Comparison of ENCODE assay signal across 8 mouse cellular contexts in the genomic region with DNA sequence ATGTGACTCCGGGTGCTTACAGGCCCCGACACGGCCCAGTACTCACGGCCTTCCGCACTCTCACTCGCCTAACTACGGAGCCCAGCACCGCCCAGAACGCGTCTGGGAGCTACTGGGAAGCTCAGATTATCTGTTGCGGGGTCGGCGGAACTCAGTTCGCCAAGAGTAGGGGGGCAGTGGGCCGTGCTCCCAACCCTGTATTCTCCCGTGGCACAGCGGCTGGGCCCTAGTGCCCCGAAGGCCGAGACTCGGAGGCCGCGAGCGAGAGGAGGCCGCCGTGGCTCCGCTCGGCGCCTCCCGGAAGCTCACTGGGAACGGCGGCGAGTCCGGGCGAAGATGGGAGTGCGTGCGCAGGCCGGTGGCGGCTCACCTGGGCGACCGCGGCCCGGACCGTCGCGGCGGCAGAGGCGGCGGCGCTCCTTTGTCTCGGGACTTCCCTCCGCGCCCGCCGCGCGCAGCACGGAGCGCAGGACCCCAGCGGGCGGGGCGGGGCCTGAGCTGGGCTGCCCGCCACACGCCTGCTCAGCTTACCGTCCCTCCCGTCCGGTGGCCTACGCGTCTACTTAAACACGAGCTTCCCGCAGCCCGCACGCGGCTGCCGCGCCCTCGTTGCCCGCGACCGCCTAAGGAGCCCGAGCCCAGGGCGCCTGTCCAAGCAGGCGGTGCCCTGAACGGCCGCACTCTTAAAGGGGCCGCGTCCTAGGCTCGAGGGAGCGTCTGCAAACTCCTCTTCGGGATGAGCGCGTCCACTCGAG. TPM values are rescaled to one million over a fixed set of nuclear protein-coding genes. Genes with fewer than 3 reads are reported as not detected.
DNase-seq lines count a peak whose midpoint lies in the region; ATAC-seq and TF ChIP-seq lines count a peak whose summit lies in the region.

No protein-coding gene starts in this region.

- no peak for TF ChIP-seq CTCF in lung, embryonic 14.5 days (IDR thresholded peaks at IDR 0.05; ENCODE audit: low read depth)

- H3K9ac ChIP-seq in lung, embryonic 14.5 days, result peak overlapping the region; percentile 100
- H3K9ac ChIP-seq in neural tube, embryonic 15.5 days (replicated peaks), result peak overlapping the region; percentile 79

- peaks cover 28% of the 10 kb centered on the region for H3K36me3 ChIP-seq in lung, embryonic 14.5 days (ENCODE audit: insufficient read depth)
- H3K36me3 ChIP-seq in neural tube, embryonic 15.5 days, result peaks cover 13% of the 10 kb centered on the region

- H3K27ac ChIP-seq in lung, embryonic 14.5 days (ENCODE audit: low read depth), result peak overlapping the region; percentile 99
- peak overlapping the region; percentile 99 for H3K27ac ChIP-seq in neural tube, embryonic 15.5 days (replicated peaks)

- H3K27me3 ChIP-seq in lung, embryonic 14.5 days (ENCODE audit: insufficient read depth, low read length), result no peaks in the 10 kb centered on the region
- 0 out of 2 replicates have a peak, but pooled peaks cover 2% of the 10 kb centered on the region for H3K27me3 ChIP-seq in neural tube, embryonic 15.5 days (replicated peaks)

- under 1% methylated on average over 88 of the region's 92 CpGs for WGBS in lung, embryonic 14.5 days
- WGBS in neural tube, embryonic 15.5 days, result under 1% methylated on average over 86 of the region's 92 CpGs

- H3K9me3 ChIP-seq in lung, embryonic 14.5 days (ENCODE audit: low read depth, low read length), result no peaks in the 10 kb centered on the region
- H3K9me3 ChIP-seq in neural tube, embryonic 15.5 days (replicated peaks), result no peaks in the 10 kb centered on the region

- no peaks in the 10 kb centered on the region; the same call in 1 of the 2 replicates for H3K4me1 ChIP-seq in lung, embryonic 14.5 days (ENCODE audit: insufficient read depth)
- H3K4me1 ChIP-seq in neural tube, embryonic 15.5 days, result peaks cover 42% of the 10 kb centered on the region

- peak; percentile 87 for DNase-seq in ES-CJ7 (ENCODE audit: low read depth, low spot score)
- peak; percentile 87 for DNase-seq in brain, embryonic 18.5 days (ENCODE audit: low read depth, low spot score)
- DNase-seq in fibroblast of lung, adult 2 months (ENCODE audit: low read depth), result peak; percentile 72
- peak; percentile 87 for DNase-seq in heart, postnatal 4 days
- peak; percentile 93 for DNase-seq in layer of hippocampus, adult 9-10 months (ENCODE audit: low spot score)
- DNase-seq in lung, embryonic 14.5 days, result peak; percentile 95
- peak; percentile 89 for DNase-seq in thymus, postnatal 0 days (ENCODE audit: low spot score)

- H3K4me2 ChIP-seq in lung, embryonic 14.5 days, result peak overlapping the region; percentile 83
- peak overlapping the region; percentile 97 for H3K4me2 ChIP-seq in neural tube, embryonic 15.5 days

- ATAC-seq in lung, embryonic 14.5 days (ENCODE audit: insufficient read depth), result peak; percentile 91
- peak; percentile 92 for ATAC-seq in neural tube, embryonic 15.5 days (ENCODE audit: low FRiP score)

- peak overlapping the region; percentile 100 for H3K4me3 ChIP-seq in lung, embryonic 14.5 days (ENCODE audit: low read depth, low read length)
- peak overlapping the region; percentile 74 for H3K4me3 ChIP-seq in neural tube, embryonic 15.5 days (replicated peaks)

RNA-seq across cellular contexts. Expression of a gene that starts 1.3 kb away (rescaled TPM):
- total RNA-seq in heart, postnatal 4 days (2021), result 100 to 1,000 TPM; 219 to 221 TPM
- 756 and 759 TPM in 2 replicates for polyA plus RNA-seq in lung, embryonic 14.5 days (2014; fragmentation: Nextera tagmentation; extraction: Ambion mirVana)
- polyA plus RNA-seq in neural tube, embryonic 15.5 days (2015; fragmentation: Nextera tagmentation; extraction: Ambion mirVana), result 400 and 434 TPM in 2 replicates
- 772 and 787 TPM in 2 replicates for polyA plus RNA-seq in thymus, postnatal 0 days (2015; fragmentation: Nextera tagmentation; extraction: Ambion mirVana)

RNA-seq across cellular contexts. Expression of a gene that starts 17.0 kb away (rescaled TPM):
- total RNA-seq in heart, postnatal 4 days (2021), result under 1 TPM; 0.14 to 0.31 TPM
- 0.46 and 0.93 TPM in 2 replicates for polyA plus RNA-seq in lung, embryonic 14.5 days (2014; fragmentation: Nextera tagmentation; extraction: Ambion mirVana)
- polyA plus RNA-seq in neural tube, embryonic 15.5 days (2015; fragmentation: Nextera tagmentation; extraction: Ambion mirVana), result 9.9 and 10.3 TPM in 2 replicates
- 28.9 and 32.5 TPM in 2 replicates for polyA plus RNA-seq in thymus, postnatal 0 days (2015; fragmentation: Nextera tagmentation; extraction: Ambion mirVana)

RNA-seq across cellular contexts. Expression of a gene that starts 25.1 kb away (rescaled TPM):
- total RNA-seq in heart, postnatal 4 days (2021), result 1 to 10 TPM; 1.9 to 2.4 TPM
- polyA plus RNA-seq in lung, embryonic 14.5 days (2014; fragmentation: Nextera tagmentation; extraction: Ambion mirVana), result 0.45 and 0.72 TPM in 2 replicates
- 0.13 and 0.14 TPM in 2 replicates for polyA plus RNA-seq in neural tube, embryonic 15.5 days (2015; fragmentation: Nextera tagmentation; extraction: Ambion mirVana)
- 1.2 and 2.1 TPM in 2 replicates for polyA plus RNA-seq in thymus, postnatal 0 days (2015; fragmentation: Nextera tagmentation; extraction: Ambion mirVana)

RNA-seq across cellular contexts. Expression of a gene that starts 33.2 kb away (rescaled TPM):
- total RNA-seq in heart, postnatal 4 days (2021), result 10 to 100 TPM; 12.7 to 14.0 TPM
- 46.4 and 46.8 TPM in 2 replicates for polyA plus RNA-seq in lung, embryonic 14.5 days (2014; fragmentation: Nextera tagmentation; extraction: Ambion mirVana)
- polyA plus RNA-seq in neural tube, embryonic 15.5 days (2015; fragmentation: Nextera tagmentation; extraction: Ambion mirVana), result 57.8 and 60.2 TPM in 2 replicates
- polyA plus RNA-seq in thymus, postnatal 0 days (2015; fragmentation: Nextera tagmentation; extraction: Ambion mirVana), result 73.5 and 74.0 TPM in 2 replicates

RNA-seq across cellular contexts. Expression of a gene that starts 33.2 kb away (rescaled TPM):
- 10 to 100 TPM; 11.2 to 14.9 TPM for total RNA-seq in heart, postnatal 4 days (2021)
- polyA plus RNA-seq in lung, embryonic 14.5 days (2014; fragmentation: Nextera tagmentation; extraction: Ambion mirVana), result 36.2 and 38.3 TPM in 2 replicates
- polyA plus RNA-seq in neural tube, embryonic 15.5 days (2015; fragmentation: Nextera tagmentation; extraction: Ambion mirVana), result 99.6 and 110 TPM in 2 replicates
- 60.4 and 61.6 TPM in 2 replicates for polyA plus RNA-seq in thymus, postnatal 0 days (2015; fragmentation: Nextera tagmentation; extraction: Ambion mirVana)

Comparison
In these comparisons a context has a peak if more than half of its experiments do, and no peak if none do; other contexts are left out.
1. Peak in every context shown above with its lines: DNase-seq, ATAC-seq, H3K4me3 ChIP-seq and H3K27ac ChIP-seq.